ENCODE assay signal across 16 mouse cellular contexts in genomic region chr11:46156945-46157344, GRCm38 (mm10). TPM values are rescaled to one million over a fixed set of nuclear protein-coding genes. Genes with fewer than 3 reads are reported as not detected.
"Had no signal": no experiment of that assay in that cellular context is flagged by ENCODE, and none has a peak within 500 bp of the region (broad histone marks: within the 10 kb centered on the region; RNA-seq: fewer than 3 reads in every experiment).

No protein-coding gene starts in this region.

- ATAC-seq: intestine, embryonic 15.5 days; midbrain, embryonic 16.5 days had no signal

- H3K4me3 ChIP-seq: intestine, embryonic 15.5 days; limb, embryonic 13.5 days; midbrain, embryonic 12.5 days; neural tube, embryonic 13.5 days had no signal

- DNase-seq: kidney, adult 18-20 months; kidney, postnatal 10 days; kidney, postnatal 4 days; lung, adult 18-20 months; retina, postnatal 1 day; thymus, adult 18-20 months; thymus, postnatal 14 days had no signal

- H3K27me3 ChIP-seq: intestine, embryonic 15.5 days; limb, embryonic 13.5 days; midbrain, embryonic 12.5 days; neural tube, embryonic 13.5 days had no signal

- H3K27ac ChIP-seq: intestine, embryonic 15.5 days; limb, embryonic 13.5 days; liver, embryonic 14.5 days; midbrain, embryonic 12.5 days; neural tube, embryonic 13.5 days; stomach, postnatal 0 days had no signal

- H3K36me3 ChIP-seq: intestine, embryonic 15.5 days; limb, embryonic 13.5 days; midbrain, embryonic 12.5 days; neural tube, embryonic 13.5 days had no signal

- H3K4me1 ChIP-seq: intestine, embryonic 15.5 days; limb, embryonic 13.5 days; midbrain, embryonic 12.5 days; neural tube, embryonic 13.5 days had no signal

- H3K9me3 ChIP-seq: intestine, embryonic 15.5 days; limb, embryonic 13.5 days; midbrain, embryonic 12.5 days; neural tube, embryonic 13.5 days had no signal

RNA-seq across cellular contexts. Expression of gene Nipal4, which starts 9.4 kb away (rescaled TPM):
- total RNA-seq: liver, adult 2 months; megakaryocyte-erythroid progenitor cell, adult 5-6 weeks had no signal
- polyA plus RNA-seq: liver, adult 2 months had no signal
